Mouse (Mus musculus) adrenal gland, postnatal 4 days (tissue): Measurements from ENCODE around the gene Gabrr1. TPM values are rescaled to one million over a fixed set of nuclear protein-coding genes. Genes with fewer than 3 reads are reported as not detected.

ENCODE experiments used
- DNase-seq, 2 experiments: peaks; one replicate each; pipeline ENCODE4 v3.0.0; 2021 to 2022; ENCODE audit warnings: low spot score in 2 of 2, mixed read lengths in 2 of 2
- total RNA-seq, 2 experiments: library from RNA; stranded (reverse); gene quantifications; 2 replicates each; pipeline ENCODE4 v1.2.3; 2021

Gene Gabrr1
- total RNA-seq, 2 experiments from 2014 or later, result 0.17 TPM

GRCm38 (mm10) chr4:33208881-33209841, 76.8 kb downstream of the Gabrr1 start, which contains the start of gene Srsf12:
Srsf12 (plus strand) TSS chr4:33208991.
- DNase-seq, result no peak

Other genes with a start within 250 kb of the Gabrr1 start
- 1 to 10 TPM; 7.6 to 10.0 TPM for gene Ankrd6, start 181.7 kb upstream of the Gabrr1 start, total RNA-seq
- 10 to 100 TPM in 1 of 2 experiments, 1 to 10 TPM in 1; 9.0 to 10.7 TPM for gene Rragd, start 149.5 kb upstream of the Gabrr1 start, total RNA-seq
- gene Ube2j1, start 101.1 kb upstream of the Gabrr1 start, total RNA-seq, result 10 to 100 TPM; 63.1 to 65.9 TPM
- not detected for gene Gabrr2, start 69.5 kb upstream of the Gabrr1 start, total RNA-seq
- gene Pm20d2, start 57.2 kb downstream of the Gabrr1 start, total RNA-seq, result 10 to 100 TPM; 58.0 to 60.0 TPM
- 1 to 10 TPM; 4.3 to 5.1 TPM for gene Srsf12, start 76.5 kb downstream of the Gabrr1 start, total RNA-seq
- gene Pnrc1, start 157.6 kb downstream of the Gabrr1 start, total RNA-seq, result 100 to 1,000 TPM; 190 to 204 TPM
- 10 to 100 TPM; 28.9 to 29.8 TPM for gene Rngtt, start 177.8 kb downstream of the Gabrr1 start, total RNA-seq